Mouse (Mus musculus) CH12.LX (cell line): Measurements from ENCODE around the gene Gm20388. TPM values are rescaled to one million over a fixed set of nuclear protein-coding genes. Genes with fewer than 3 reads are reported as not detected.
A peak's percentile ranks its signal among the peaks of the same experiment; 100 is the strongest.

Source experiments
- DNase-seq: peaks from one replicate; pipeline ENCODE4 v3.0.0-alpha.2; 2013; ENCODE audit errors: extremely low read depth
- H3K27ac ChIP-seq: 2 replicates; pipeline ENCODE4 v1.5.1; 2012; ENCODE audit warnings: low read depth, mild to moderate bottlenecking, control low read depth, moderate library complexity; ENCODE audit not compliant: insufficient read depth
- H3K27me3 ChIP-seq: replicated peaks from 2 replicates; pipeline ENCODE3; 2012; ENCODE audit warnings: inconsistent platforms
- H3K36me3 ChIP-seq, 2 experiments: replicated peaks in 1 of 2; 2 replicates each; pipeline versions ENCODE3 to v1.6.1; 2012; ENCODE audit warnings: inconsistent platforms in 1 of 2, low read length in 1 of 2, mild to moderate bottlenecking in 1 of 2, mixed read lengths in 1 of 2, moderate library complexity in 1 of 2; ENCODE audit not compliant: control insufficient read depth in 1 of 2, insufficient read depth in 1 of 2
- H3K4me1 ChIP-seq, 2 experiments: 2 replicates each; pipeline ENCODE4 v1.6.1; 2012; ENCODE audit warnings: inconsistent platforms in 1 of 2, moderate library complexity in 1 of 2; ENCODE audit not compliant: insufficient read depth in 2 of 2, control insufficient read depth in 1 of 2
- H3K4me2 ChIP-seq: 2 replicates; pipeline ENCODE4 v1.6.1; 2012; ENCODE audit warnings: low read depth, mild to moderate bottlenecking, control low read depth; ENCODE audit not compliant: poor library complexity, insufficient read depth, severe bottlenecking
- H3K4me3 ChIP-seq, 3 experiments: fragments of 150-350 bp in 1 of 3; sonication (generic) in 1 of 3; replicated peaks in 1 of 3; 2 replicates each; pipeline versions ENCODE3 to v1.5.1; 2011 to 2012; ENCODE audit warnings: low read depth in 2 of 3, low read length in 2 of 3, mild to moderate bottlenecking in 2 of 3, moderate library complexity in 2 of 3, control low read depth in 1 of 3, improper control_type of control experiment in 1 of 3, inconsistent platforms in 1 of 3, mixed read lengths in 1 of 3; ENCODE audit not compliant: poor library complexity in 1 of 3
- H3K79me2 ChIP-seq: replicated peaks from 2 replicates; pipeline ENCODE4 v1.6.1; 2012; ENCODE audit warnings: mild to moderate bottlenecking, moderate library complexity; ENCODE audit not compliant: control insufficient read depth, poor library complexity, insufficient read depth, severe bottlenecking; ENCODE audit errors: extremely low read depth
- H3K9ac ChIP-seq: 2 replicates; pipeline ENCODE4 v1.6.1; 2012; ENCODE audit warnings: low read depth, mild to moderate bottlenecking, control low read depth, moderate library complexity; ENCODE audit not compliant: insufficient read depth
- H3K9me3 ChIP-seq: replicated peaks from 2 replicates; pipeline ENCODE3; 2012; ENCODE audit warnings: low read length, inconsistent platforms, mixed read lengths
- BHLHE40 ChIP-seq: IDR thresholded peaks from 2 replicates; pipeline ENCODE4 v1.6.1; 2011; ENCODE audit warnings: mild to moderate bottlenecking, low read depth, low read length, improper control_type of control experiment
- CHD1 ChIP-seq: IDR thresholded peaks from 2 replicates; pipeline ENCODE4 v1.6.1; 2012; ENCODE audit warnings: low read depth, low read length, improper control_type of control experiment, inconsistent platforms
- CTCF ChIP-seq, 2 experiments: IDR thresholded peaks in 1 of 2; conservative IDR thresholded peaks in 1 of 2; 2 replicates each; pipeline ENCODE4 v1.5.1; 2011 to 2012; ENCODE audit warnings: low read depth in 2 of 2, low read length in 2 of 2, improper control_type of control experiment in 1 of 2, inconsistent platforms in 1 of 2, mild to moderate bottlenecking in 1 of 2, moderate library complexity in 1 of 2
- ELF1 ChIP-seq: IDR thresholded peaks from 2 replicates; pipeline ENCODE4 v1.6.1; 2014; ENCODE audit warnings: low read depth, mild to moderate bottlenecking, inconsistent platforms, low read length, improper control_type of control experiment
- EP300 ChIP-seq: IDR thresholded peaks from 2 replicates; pipeline ENCODE4 v1.6.1; 2011; ENCODE audit warnings: low read length, improper control_type of control experiment
- ETS1 ChIP-seq: conservative IDR thresholded peaks from 2 replicates; pipeline ENCODE4 v1.6.1; 2012; ENCODE audit warnings: low read depth, mild to moderate bottlenecking, inconsistent platforms, low read length, improper control_type of control experiment, moderate library complexity
- IRF4 ChIP-seq: IDR thresholded peaks from 2 replicates; pipeline ENCODE4 v1.6.1; 2014; ENCODE audit warnings: low read depth, mild to moderate bottlenecking, inconsistent platforms, low read length, improper control_type of control experiment
- MAFK ChIP-seq: IDR thresholded peaks from 2 replicates; pipeline ENCODE4 v1.6.1; 2011; ENCODE audit warnings: low read length, improper control_type of control experiment; ENCODE audit not compliant: insufficient replicate concordance
- MAX ChIP-seq: IDR thresholded peaks from 2 replicates; pipeline ENCODE4 v1.6.1; 2011; ENCODE audit warnings: low read length, improper control_type of control experiment
- MEF2A ChIP-seq: IDR thresholded peaks from 2 replicates; pipeline ENCODE4 v1.6.1; 2014; ENCODE audit warnings: low read depth, mild to moderate bottlenecking, inconsistent platforms, low read length, improper control_type of control experiment, borderline replicate concordance
- MXI1 ChIP-seq: IDR thresholded peaks from 2 replicates; pipeline ENCODE4 v1.6.1; 2011; ENCODE audit warnings: mild to moderate bottlenecking, low read depth, low read length, improper control_type of control experiment
- MYC ChIP-seq: IDR thresholded peaks from 2 replicates; pipeline ENCODE4 v1.6.1; 2011; ENCODE audit warnings: low read depth, mild to moderate bottlenecking, improper control_type of control experiment, low read length
- NELFE ChIP-seq: IDR thresholded peaks from 2 replicates; pipeline ENCODE4 v1.6.1; 2011; ENCODE audit warnings: low read depth, low read length, improper control_type of control experiment
- POLR2AphosphoS2 ChIP-seq: IDR thresholded peaks from 2 replicates; pipeline ENCODE4 v1.6.1; 2011; ENCODE audit warnings: low read depth, low read length, improper control_type of control experiment
- RAD21 ChIP-seq: IDR thresholded peaks from 2 replicates; pipeline ENCODE4 v1.6.1; 2011; ENCODE audit warnings: low read depth, mild to moderate bottlenecking, low read length, improper control_type of control experiment, moderate library complexity
- SIN3A ChIP-seq: IDR thresholded peaks from 2 replicates; pipeline ENCODE4 v1.6.1; 2012; ENCODE audit warnings: low read length, improper control_type of control experiment, inconsistent platforms
- SMC3 ChIP-seq: IDR thresholded peaks from 2 replicates; pipeline ENCODE4 v1.6.1; 2011; ENCODE audit warnings: low read depth, low read length, improper control_type of control experiment
- TBP ChIP-seq: conservative IDR thresholded peaks from 2 replicates; pipeline ENCODE4 v1.6.1; 2011; ENCODE audit warnings: low read depth, low read length, improper control_type of control experiment
- TCF12 ChIP-seq: IDR thresholded peaks from 2 replicates; pipeline ENCODE4 v1.6.1; 2014; ENCODE audit warnings: low read depth, mild to moderate bottlenecking, inconsistent platforms, low read length, improper control_type of control experiment
- USF1 ChIP-seq: IDR thresholded peaks from 2 replicates; pipeline ENCODE4 v1.6.1; 2014; ENCODE audit warnings: low read depth, mild to moderate bottlenecking, inconsistent platforms, low read length, improper control_type of control experiment
- ZC3H11A ChIP-seq: IDR thresholded peaks from 2 replicates; pipeline ENCODE4 v1.6.1; 2012; ENCODE audit warnings: low read depth, mild to moderate bottlenecking, inconsistent platforms, low read length, improper control_type of control experiment
- ZMIZ1 ChIP-seq: IDR thresholded peaks from 2 replicates; pipeline ENCODE4 v1.6.1; 2012; ENCODE audit warnings: low read depth, mild to moderate bottlenecking, inconsistent platforms, low read length, improper control_type of control experiment
- dilution Hi-C: fragments of 300-500 bp; cut with MboI; formaldehyde crosslinking; loops from 2 replicates; pipeline ENCODE4 v1.14.3; 2020; ENCODE audit warnings: low sequenced_read_pairs; ENCODE audit not compliant: extremely low pct_unique_long_range_greater_than_20kb, extremely low pct_ligation_motif_present
- in situ Hi-C: fragments of 300-500 bp; cut with MboI; formaldehyde crosslinking; loops from 3 replicates; pipeline ENCODE4 v1.14.3; 2019; ENCODE audit warnings: low sequenced_read_pairs, low pct_ligation_motif_present, low pct_unique_long_range_greater_than_20kb, mixed read lengths
- polyA plus RNA-seq: library from polyadenylated mRNA; unstranded; fragments of >175 nt; gene quantifications from 2 replicates; pipeline ENCODE4 v1.2.1, GENCODE M21; 2012; ENCODE audit warnings: low read depth; ENCODE audit not compliant: insufficient read length
- total RNA-seq, 2 experiments: library from RNA; depleted of rRNA; stranded (reverse); fragments of 300-350 nt in 1 of 2; fragments of >200 nt in 1 of 2; gene quantifications; 2 replicates each; pipeline ENCODE4 v1.2.3; 2012 to 2014

Gm20388 gene
- total and polyA plus RNA-seq, 3 experiments = 14.8 to 26.3 (median 22.2) TPM

- H3K4me3 ChIP-seq = no peak overlapping the region
- peaks cover 14 to 23% of the 10 kb centered on the region in 2 experiments for H3K36me3 ChIP-seq
- no peaks in the 10 kb centered on the region for H3K9me3 ChIP-seq
- in situ Hi-C loops (loop anchor here (5.0 kb wide), 1 partner anchor 296 kb away; no protein-coding TSS in a partner anchor), dilution Hi-C loops (no loop called here)
- peaks cover 35 to 71% of the 10 kb centered on the region in 2 experiments for H3K4me1 ChIP-seq
- H3K9ac ChIP-seq = no peak overlapping the region
- no peak for DNase-seq
- no peak overlapping the region for H3K27ac ChIP-seq
- H3K79me2 ChIP-seq = no peaks in the 10 kb centered on the region
- TF ChIP-seq EP300 (no peak), MAX (no peak), MXI1 (no peak), TCF12 (no peak), ZMIZ1 (no peak), SMC3 (no peak), POLR2AphosphoS2 (no peak), USF1 (peak; percentile 22), BHLHE40 (0 out of 2 replicates have a peak, but pooled peaks have one; percentile 11), IRF4 (0 out of 2 replicates have a peak, but pooled peaks have one; percentile 14), MAFK (no peak), MEF2A (peak; percentile 59; the same call in 1 of the 2 replicates), ELF1 (no peak), MYC (no peak)
- TF ChIP-seq, all 38 proteins: peak for 4
- Histone ChIP-seq H3K27me3 (no peaks in the 10 kb centered on the region), H3K4me2 (no peak overlapping the region)
These were observed 4437.4 kb downstream of the Gm20388 start for GRCm38 (mm10) chr8:124348087-124348486.

GRCm38 (mm10) chr8:124349663-124350062, 4439.0 kb downstream of the Gm20388 start:
- H3K4me1 ChIP-seq = peaks cover 22 to 55% of the 10 kb centered on the region in 2 experiments
- no peaks in the 10 kb centered on the region for H3K9me3 ChIP-seq
- H3K4me3 ChIP-seq = no peak overlapping the region
- no peak overlapping the region for H3K9ac ChIP-seq
- no peaks in the 10 kb centered on the region for H3K79me2 ChIP-seq
- peak; percentile 19; the same call in 1 of the 2 replicates for TF ChIP-seq BHLHE40
- peak; percentile 99 for TF ChIP-seq RAD21
- 0 out of 2 replicates have a peak, but pooled peaks have one; percentile 17 for TF ChIP-seq MAFK
- TF ChIP-seq CHD1 = no peak
- peak; percentile 31; the same call in 1 of the 2 replicates for TF ChIP-seq TCF12
- peak; percentile 30; the same call in 1 of the 2 replicates for TF ChIP-seq MEF2A
- TF ChIP-seq IRF4 = peak; percentile 24; the same call in 1 of the 2 replicates
- no peak for TF ChIP-seq TBP
- peak; percentile 94 for TF ChIP-seq SMC3
- peak; percentile 95 for TF ChIP-seq ZC3H11A
- TF ChIP-seq ETS1 = no peak
- TF ChIP-seq CTCF (conservative IDR thresholded peaks at IDR 0.05 in 1 of 2, IDR thresholded peaks at IDR 0.05 in 1 of 2; ENCODE audit: low read depth in 2 of 2, low read length in 2 of 2) = peak; percentile 94 to 97
- TF ChIP-seq SIN3A = peak; percentile 49; the same call in 1 of the 2 replicates
- no peak for TF ChIP-seq NELFE
- H3K4me2 ChIP-seq = no peak overlapping the region
- DNase-seq = peak; percentile 60
- H3K36me3 ChIP-seq = peaks cover 7 to 10% of the 10 kb centered on the region in 2 experiments
- dilution Hi-C loops = no loop called here
- no peak overlapping the region for H3K27ac ChIP-seq
- no peaks in the 10 kb centered on the region for H3K27me3 ChIP-seq
- in situ Hi-C loops = loop anchor here (5.0 to 10.0 kb wide), 3 partner anchors 297 to 555 kb away; no protein-coding TSS in a partner anchor
